In the genomic region with DNA sequence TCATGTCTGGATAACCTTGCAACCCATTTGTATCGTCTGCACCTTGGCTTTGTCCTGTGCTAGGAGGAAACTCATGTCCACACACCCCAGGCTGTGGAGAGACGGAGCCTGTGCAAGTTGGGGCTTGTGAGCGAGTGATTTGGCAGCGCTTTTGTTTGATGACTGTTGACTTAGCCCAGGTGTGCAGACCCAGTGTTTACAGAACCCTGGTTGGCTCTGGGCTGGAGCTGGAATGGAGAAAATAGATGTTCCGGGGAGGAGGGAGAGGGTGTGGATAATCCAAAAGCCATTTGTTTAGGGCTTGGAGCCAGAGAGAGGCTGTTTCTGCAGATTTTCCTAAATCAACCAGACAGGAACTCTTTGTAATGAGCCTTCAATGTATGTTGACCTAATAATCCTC, we compare ENCODE assay signal across 10 mouse cellular contexts. TPM values are rescaled to one million over a fixed set of nuclear protein-coding genes. Genes with fewer than 3 reads are reported as not detected.
DNase-seq lines count a peak whose midpoint lies in the region; ATAC-seq and TF ChIP-seq lines count a peak whose summit lies in the region.
"Had no signal": no experiment of that assay in that cellular context is flagged by ENCODE, and none has a peak within 500 bp of the region (broad histone marks: within the 10 kb centered on the region; RNA-seq: fewer than 3 reads in every experiment).

No protein-coding gene starts in this region.

- H3K4me2 ChIP-seq in kidney, embryonic 16.5 days (replicated peaks; ENCODE audit: low read depth, low read length) = no peak overlapping the region
- no peak overlapping the region for H3K4me2 ChIP-seq in lung, postnatal 0 days (replicated peaks; ENCODE audit: low read depth, low read length)
- no peak overlapping the region for H3K4me2 ChIP-seq in forebrain, embryonic 14.5 days (ENCODE audit: low read length)

- TF ChIP-seq EP300 in lung, postnatal 0 days (IDR thresholded peaks at IDR 0.05) = no peak

- no peaks in the 10 kb centered on the region for H3K36me3 ChIP-seq in kidney, embryonic 16.5 days (ENCODE audit: insufficient read depth, low read length)
- H3K36me3 ChIP-seq in lung, postnatal 0 days (ENCODE audit: insufficient read depth, low read length) = no peaks in the 10 kb centered on the region
- H3K36me3 ChIP-seq in forebrain, embryonic 14.5 days (ENCODE audit: control insufficient read depth, insufficient read depth, low read length) = no peaks in the 10 kb centered on the region

- H3K27ac ChIP-seq in kidney, embryonic 16.5 days (ENCODE audit: low read length) = peak overlapping the region; percentile 3; the same call in 1 of the 2 replicates
- H3K27ac ChIP-seq in lung, postnatal 0 days (ENCODE audit: low read length) = peak overlapping the region; percentile 26; the same call in 1 of the 2 replicates
- H3K27ac ChIP-seq in forebrain, embryonic 14.5 days (ENCODE audit: low read depth, low read length) = no peak overlapping the region

- TF ChIP-seq CTCF in lung, postnatal 0 days (IDR thresholded peaks at IDR 0.05) = no peak

- H3K4me3 ChIP-seq in kidney, embryonic 16.5 days (ENCODE audit: low read length) = no peak overlapping the region
- H3K4me3 ChIP-seq in lung, postnatal 0 days (ENCODE audit: low read depth, low read length) = no peak overlapping the region
- H3K4me3 ChIP-seq in forebrain, embryonic 14.5 days (ENCODE audit: low read depth, low read length) = no peak overlapping the region
- H3K4me3 ChIP-seq: myocyte had no signal

- 46% methylated on average over 5 of the region's 5 CpGs for WGBS in kidney, embryonic 16.5 days
- 34% methylated on average over 5 of the region's 5 CpGs for WGBS in lung, postnatal 0 days
- 81% methylated on average over 5 of the region's 5 CpGs for WGBS in forebrain, embryonic 14.5 days

- no peak overlapping the region for H3K9ac ChIP-seq in kidney, embryonic 16.5 days (replicated peaks; ENCODE audit: low read length)
- H3K9ac ChIP-seq in lung, postnatal 0 days (replicated peaks; ENCODE audit: low read depth) = no peak overlapping the region
- H3K9ac ChIP-seq in forebrain, embryonic 14.5 days (ENCODE audit: low read length) = no peak overlapping the region

- no peaks in the 10 kb centered on the region for H3K9me3 ChIP-seq in kidney, embryonic 16.5 days (ENCODE audit: low read length)
- no peaks in the 10 kb centered on the region for H3K9me3 ChIP-seq in lung, postnatal 0 days (ENCODE audit: low read length)
- no peaks in the 10 kb centered on the region for H3K9me3 ChIP-seq in forebrain, embryonic 14.5 days (replicated peaks; ENCODE audit: control insufficient read depth, low read length)

- DNase-seq in cerebellum, adult 9-11 months = peak; percentile 23
- DNase-seq in kidney, postnatal 10 days = no peak
- peak; percentile 90 for DNase-seq in gonadal fat pad, adult 2 months (ENCODE audit: low read depth)
- peak; percentile 50 for DNase-seq in lung, postnatal 0 days (ENCODE audit: low spot score)
- no peak for DNase-seq in forebrain, embryonic 14.5 days (ENCODE audit: low spot score)
- DNase-seq in frontal cortex, postnatal 36 days (ENCODE audit: low spot score in 2 of 2) = no peak
- DNase-seq: gastrocnemius, postnatal 25 days had no signal

- no peaks in the 10 kb centered on the region for H3K27me3 ChIP-seq in kidney, embryonic 16.5 days (ENCODE audit: insufficient read depth, low read length)
- H3K27me3 ChIP-seq in lung, postnatal 0 days (replicated peaks; ENCODE audit: insufficient read depth, low read length) = no peaks in the 10 kb centered on the region
- H3K27me3 ChIP-seq in forebrain, embryonic 14.5 days (replicated peaks; ENCODE audit: control insufficient read depth, insufficient read depth, low read length) = no peaks in the 10 kb centered on the region

- H3K4me1 ChIP-seq in kidney, embryonic 16.5 days (ENCODE audit: insufficient read depth, low read length) = peaks cover 70% of the 10 kb centered on the region
- peaks cover 21% of the 10 kb centered on the region for H3K4me1 ChIP-seq in lung, postnatal 0 days (ENCODE audit: insufficient read depth, low read depth, low read length)
- H3K4me1 ChIP-seq in forebrain, embryonic 14.5 days (ENCODE audit: control insufficient read depth, insufficient read depth, low read length) = peaks cover 22% of the 10 kb centered on the region

- ATAC-seq in cerebellum, adult (ENCODE audit: insufficient number of reproducible peaks, low FRiP score, low TSS enrichment) = no peak
- no peak for ATAC-seq in kidney, embryonic 16.5 days (ENCODE audit: low FRiP score, low TSS enrichment)
- 0 out of 2 replicates have a peak, but pooled peaks have one; percentile 13 for ATAC-seq in lung, postnatal 0 days
- ATAC-seq in forebrain, embryonic 14.5 days = no peak

RNA-seq across cellular contexts. Expression of a gene that starts 50.3 kb away (rescaled TPM):
- 61.5 and 66.6 TPM in 2 replicates for polyA plus RNA-seq in kidney, embryonic 16.5 days (2015; fragmentation: Nextera tagmentation; extraction: Ambion mirVana)
- polyA plus RNA-seq in gonadal fat pad, adult 2 months (2012; rRNA removed) = 35.9 and 41.3 TPM in 2 replicates
- 46.5 TPM in 2 replicates for polyA plus RNA-seq in lung, postnatal 0 days (2015; fragmentation: Nextera tagmentation; extraction: Ambion mirVana)
- polyA plus RNA-seq in forebrain, embryonic 14.5 days (2014; fragmentation: Nextera tagmentation; extraction: Ambion mirVana) = 75.5 and 80.8 TPM in 2 replicates

RNA-seq across cellular contexts. Expression of a gene that starts 56.0 kb away (rescaled TPM):
- 14.6 and 14.7 TPM in 2 replicates for polyA plus RNA-seq in kidney, embryonic 16.5 days (2015; fragmentation: Nextera tagmentation; extraction: Ambion mirVana)
- 51.2 and 52.3 TPM in 2 replicates for polyA plus RNA-seq in gonadal fat pad, adult 2 months (2012; rRNA removed)
- 14.6 TPM in 2 replicates for polyA plus RNA-seq in lung, postnatal 0 days (2015; fragmentation: Nextera tagmentation; extraction: Ambion mirVana)
- 13.0 and 18.6 TPM in 2 replicates for polyA plus RNA-seq in forebrain, embryonic 14.5 days (2014; fragmentation: Nextera tagmentation; extraction: Ambion mirVana)

Comparison
In these comparisons a context has a peak if more than half of its experiments do, and no peak if none do; other contexts are left out.
1. DNase-seq: peak in cerebellum, adult 9-11 months (single experiment), gonadal fat pad, adult 2 months (single experiment) and lung, postnatal 0 days (single experiment); none in kidney, postnatal 10 days (single experiment), forebrain, embryonic 14.5 days (single experiment) and frontal cortex, postnatal 36 days (0 of 2).